Mouse (Mus musculus) liver, embryonic 14.5 days (tissue): Measurements from ENCODE around the gene Rapgef4. TPM values are rescaled to one million over a fixed set of nuclear protein-coding genes. Genes with fewer than 3 reads are reported as not detected.

Experiments used
- ATAC-seq: fragments of 200-750 bp; cut with Nextera tagmentation; 2 replicates; pipeline ENCODE4 v1.8.0; 2017; ENCODE audit warnings: moderate number of reproducible peaks, mild to moderate bottlenecking, moderate library complexity; ENCODE audit not compliant: insufficient read depth
- DNase-seq, 3 experiments: peaks; one replicate each; pipeline ENCODE4 v3.0.0-alpha.2; 2012 to 2013; ENCODE audit warnings: low read depth in 3 of 3, low spot score in 3 of 3
- H3K27ac ChIP-seq: fragments of 300-500 bp; sonication (generic); 2 replicates; pipeline ENCODE4 v1.5.1; 2014; ENCODE audit warnings: moderate library complexity, mild to moderate bottlenecking, control low read depth, inconsistent platforms
- H3K27me3 ChIP-seq: fragments of 300-500 bp; sonication (generic); 2 replicates; pipeline ENCODE4 v1.6.1; 2014; ENCODE audit warnings: mild to moderate bottlenecking, low read length, moderate library complexity; ENCODE audit not compliant: control insufficient read depth, insufficient read depth
- H3K36me3 ChIP-seq: fragments of 300-500 bp; sonication (generic); replicated peaks from 2 replicates; pipeline ENCODE4 v1.6.1; 2014; ENCODE audit warnings: low read depth; ENCODE audit not compliant: control insufficient read depth, insufficient read depth
- H3K4me1 ChIP-seq, 2 experiments: fragments of 200-500 bp in 1 of 2; fragments of 300-500 bp in 1 of 2; sonication (generic) in 1 of 2; replicated peaks; 2 replicates each; pipeline ENCODE4 v1.6.1; 2012 to 2014; ENCODE audit warnings: antibody characterized with exemption in 1 of 2, inconsistent platforms in 1 of 2, low read length in 1 of 2; ENCODE audit not compliant: control insufficient read depth in 2 of 2, insufficient read depth in 2 of 2
- H3K4me2 ChIP-seq: fragments of 300-500 bp; sonication (generic); 2 replicates; pipeline ENCODE4 v1.6.1; 2014; ENCODE audit warnings: low read depth, mild to moderate bottlenecking, control low read depth, moderate library complexity
- H3K4me3 ChIP-seq, 2 experiments: fragments of 200-500 bp in 1 of 2; fragments of 300-500 bp in 1 of 2; sonication (generic) in 1 of 2; 2 replicates each; pipeline ENCODE4 v1.5.1; 2012 to 2014; ENCODE audit warnings: low read depth in 2 of 2, low read length in 2 of 2, mild to moderate bottlenecking in 2 of 2, control low read depth in 1 of 2, inconsistent platforms in 1 of 2, moderate library complexity in 1 of 2; ENCODE audit not compliant: insufficient read depth in 1 of 2
- H3K9ac ChIP-seq: fragments of 300-500 bp; sonication (generic); replicated peaks from 2 replicates; pipeline ENCODE4 v1.6.1; 2014; ENCODE audit warnings: mild to moderate bottlenecking, control low read depth, moderate library complexity
- H3K9me3 ChIP-seq: fragments of 300-500 bp; sonication (generic); 2 replicates; pipeline ENCODE4 v1.6.1; 2016; ENCODE audit warnings: low read length, mixed read lengths; ENCODE audit not compliant: control insufficient read depth
- CTCF ChIP-seq: IDR thresholded peaks from 2 replicates; pipeline ENCODE4 v1.5.1; 2016; ENCODE audit warnings: antibody characterized with exemption, low read depth, control low read depth
- EP300 ChIP-seq: IDR thresholded peaks from 2 replicates; pipeline ENCODE4 v1.6.1; 2016; ENCODE audit warnings: antibody characterized with exemption, low read depth
- WGBS: fragments of 180-500 bp; shearing (Covaris S2); extraction: QIAGEN DNeasy Blood & Tissue Kit; methylation state at CpG from one replicate; pipeline ENCODE4 v1.1.7; 2014; ENCODE audit not compliant: insufficient replicate concordance; 5-methylcytosine and 5-hydroxymethylcytosine counted together
- polyA plus RNA-seq, 2 experiments: library from polyadenylated mRNA; depleted of rRNA in 1 of 2; stranded (reverse) in 1 of 2; unstranded in 1 of 2; fragments of >200 nt; fragmentation: Nextera tagmentation in 1 of 2; extraction: Ambion mirVana in 1 of 2; gene quantifications; 2 replicates each; pipeline versions ENCODE4 v1.2.1 to v1.2.3; 2012 to 2014

The Rapgef4 gene
- polyA plus RNA-seq, 2 experiments: 2.2 to 4.2 TPM

DNA sequence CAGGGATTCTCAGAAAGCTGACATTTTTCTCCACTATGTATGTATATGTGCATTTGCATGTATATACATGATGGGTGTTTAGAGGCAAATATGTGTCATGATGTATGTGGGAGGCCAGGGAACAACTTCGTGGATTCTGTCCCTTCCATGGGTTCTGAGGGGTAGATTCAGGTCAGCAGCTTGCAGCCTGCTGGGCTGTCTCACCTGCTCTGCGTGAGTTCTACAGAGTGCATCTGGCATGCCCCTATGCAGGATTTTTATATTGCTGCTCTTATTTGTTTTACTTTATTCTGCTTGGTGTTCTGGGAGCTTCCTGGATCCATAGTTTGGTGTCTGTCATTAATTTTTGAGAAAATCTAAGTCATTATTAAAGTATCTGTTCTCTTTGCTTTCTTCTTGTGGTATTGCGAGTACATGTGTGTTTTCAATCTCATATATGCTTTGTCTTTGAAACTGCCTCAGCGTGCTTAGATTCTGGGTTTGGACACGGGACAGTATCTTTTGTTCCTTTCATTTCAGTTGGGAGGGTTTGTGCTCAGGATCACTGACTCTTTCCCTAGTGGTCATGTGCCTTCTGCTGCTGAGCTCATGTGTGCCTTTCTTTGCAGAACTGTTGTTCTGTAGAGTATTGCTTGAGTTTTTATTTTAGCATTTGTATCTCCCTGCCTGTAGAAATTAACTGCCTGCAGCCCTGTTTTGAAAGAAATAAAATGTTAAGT lies 184.3 kb downstream of the Rapgef4 start:
- Histone ChIP-seq H3K4me2 (no peak overlapping the region), H3K4me1 (peaks cover 0 to 16% of the 10 kb centered on the region in 2 experiments; a peak in 3 of 4 replicates), H3K9me3 (no peaks in the 10 kb centered on the region), H3K36me3 (no peaks in the 10 kb centered on the region), H3K4me3 (no peak overlapping the region), H3K27ac (no peak overlapping the region), H3K27me3 (no peaks in the 10 kb centered on the region), H3K9ac (no peak overlapping the region)
- DNase-seq (no peak), ATAC-seq (no peak)
- WGBS: 69% methylated on average over 5 of the region's 5 CpGs
- no peak for TF ChIP-seq EP300
- no peak for TF ChIP-seq CTCF

DNA sequence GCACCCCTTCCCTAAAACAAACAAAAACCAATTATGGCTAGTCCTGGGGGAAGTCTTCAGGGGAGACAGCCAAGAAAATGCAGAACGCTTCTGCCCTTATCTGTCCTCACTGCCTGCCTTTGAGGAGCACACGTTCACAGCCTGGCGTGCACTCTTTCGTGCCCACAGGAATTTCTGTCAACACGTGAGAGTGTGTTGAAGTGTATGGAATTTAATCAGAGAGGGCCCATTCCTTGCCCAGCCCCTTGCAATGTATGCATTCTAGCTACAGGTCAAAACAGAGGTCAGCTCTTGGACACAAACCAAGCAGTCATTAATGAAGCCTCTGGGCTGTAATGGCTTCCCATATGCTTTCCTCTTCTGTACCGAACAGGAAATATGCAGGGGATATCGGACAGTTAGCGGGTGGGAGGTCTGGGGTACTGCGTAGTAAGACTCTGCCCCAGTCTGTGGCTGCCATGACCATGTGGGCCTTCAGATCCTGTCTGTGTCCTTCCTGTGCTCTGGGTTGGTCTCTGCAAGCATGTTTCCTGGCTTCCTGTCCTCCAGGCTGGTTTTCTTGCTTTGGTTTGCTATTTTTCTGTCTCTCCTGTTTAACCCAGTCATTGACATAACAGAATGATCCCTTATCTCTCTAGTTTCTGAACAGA lies 188.5 kb downstream of the Rapgef4 start:
- ATAC-seq (no peak), DNase-seq (no peak)
- H3K4me1 ChIP-seq: peaks cover 2 to 34% of the 10 kb centered on the region in 2 experiments; a peak in 3 of 4 replicates
- TF ChIP-seq EP300 (no peak), CTCF (no peak)
- 11% methylated on average over 9 of the region's 9 CpGs for WGBS
- no peaks in the 10 kb centered on the region for H3K9me3 ChIP-seq
- H3K4me2 ChIP-seq: no peak overlapping the region
- no peak overlapping the region for H3K27ac ChIP-seq
- H3K9ac ChIP-seq: no peak overlapping the region
- no peaks in the 10 kb centered on the region for H3K36me3 ChIP-seq
- no peak overlapping the region for H3K4me3 ChIP-seq
- no peaks in the 10 kb centered on the region for H3K27me3 ChIP-seq

DNA sequence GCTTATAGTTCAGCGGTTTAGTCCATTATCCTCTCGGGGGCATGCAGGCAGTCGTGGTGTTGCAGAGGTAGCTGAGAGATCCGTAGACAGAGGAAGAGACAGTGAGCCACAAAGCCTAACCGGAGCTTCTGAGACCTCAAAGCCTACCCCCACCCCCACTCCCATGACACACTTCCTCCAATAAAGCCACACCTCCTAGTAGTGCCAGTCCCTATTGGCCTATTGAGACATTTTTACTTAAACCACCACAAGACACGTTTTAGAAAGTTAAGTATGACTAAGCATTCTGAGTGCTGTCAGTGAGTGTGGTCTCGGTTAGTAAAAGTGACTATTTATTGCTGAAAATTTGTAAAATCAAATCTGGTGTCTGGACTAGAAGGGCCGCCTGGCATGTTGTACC lies 189.5 kb downstream of the Rapgef4 start:
- peak; percentile 45; the same call in 1 of the 2 replicates for ATAC-seq
- Histone ChIP-seq H3K9ac (no peak overlapping the region), H3K27me3 (no peaks in the 10 kb centered on the region), H3K36me3 (no peaks in the 10 kb centered on the region), H3K4me2 (peak overlapping the region; percentile 15; the same call in 1 of the 2 replicates), H3K9me3 (no peaks in the 10 kb centered on the region), H3K4me3 (no peak overlapping the region), H3K27ac (no peak overlapping the region), H3K4me1 (peaks cover 2 to 34% of the 10 kb centered on the region in 2 experiments; a peak in 3 of 4 replicates)
- peak in 1 of 3 experiments; percentile 31 for DNase-seq
- TF ChIP-seq CTCF (no peak), EP300 (no peak)
- 17% methylated on average over 8 of the region's 8 CpGs for WGBS

DNA sequence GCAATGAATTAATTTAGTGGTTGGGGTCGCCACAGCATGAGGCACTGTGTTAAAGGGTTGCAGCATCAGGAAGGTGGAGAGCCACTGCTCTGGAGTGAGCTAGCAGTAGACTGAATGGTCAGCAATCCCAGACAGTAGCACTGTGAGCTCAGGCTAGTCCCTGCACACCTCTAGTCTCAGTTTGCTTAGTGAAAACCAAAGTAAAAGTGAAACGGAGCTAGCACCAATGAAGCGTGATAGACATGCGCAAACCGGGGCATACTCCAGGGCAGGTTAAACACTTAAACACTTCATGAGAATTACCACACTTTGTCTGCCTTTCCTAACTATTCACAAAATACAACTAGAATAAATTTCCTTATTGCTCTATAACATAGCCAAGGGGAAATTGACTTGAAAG lies 190.2 kb downstream of the Rapgef4 start:
- 72% methylated on average over 5 of the region's 5 CpGs for WGBS
- Histone ChIP-seq H3K4me1 (peaks cover 5 to 37% of the 10 kb centered on the region in 2 experiments; a peak in 3 of 4 replicates), H3K27ac (no peak overlapping the region), H3K27me3 (no peaks in the 10 kb centered on the region), H3K9me3 (no peaks in the 10 kb centered on the region), H3K36me3 (no peaks in the 10 kb centered on the region), H3K4me2 (no peak overlapping the region), H3K9ac (no peak overlapping the region), H3K4me3 (no peak overlapping the region)
- DNase-seq (no peak), ATAC-seq (no peak)
- TF ChIP-seq CTCF (no peak), EP300 (no peak)

DNA sequence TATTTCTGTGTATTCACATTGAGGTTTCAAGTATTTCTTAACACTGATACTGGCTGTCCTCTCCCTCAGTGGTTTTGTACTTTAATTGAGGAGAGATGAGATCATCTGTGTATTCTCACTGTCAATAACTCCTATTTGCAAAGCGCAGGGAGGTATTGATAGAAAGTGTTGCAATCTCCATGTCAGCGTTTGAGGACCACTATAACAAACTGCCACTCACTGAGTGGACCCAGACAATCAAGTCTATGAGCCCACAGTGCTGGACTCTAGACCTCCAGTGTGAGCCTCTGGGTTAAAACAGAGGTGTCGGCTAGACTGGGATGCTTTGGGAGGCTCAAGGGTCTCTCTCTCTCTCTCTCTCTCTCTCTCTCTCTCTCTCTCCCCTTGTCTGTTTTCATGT lies 192.0 kb downstream of the Rapgef4 start:
- Histone ChIP-seq H3K27me3 (no peaks in the 10 kb centered on the region), H3K27ac (no peak overlapping the region), H3K4me1 (peaks cover 5 to 41% of the 10 kb centered on the region in 2 experiments; a peak in 3 of 4 replicates), H3K9ac (no peak overlapping the region), H3K4me2 (no peak overlapping the region), H3K36me3 (no peaks in the 10 kb centered on the region), H3K4me3 (no peak overlapping the region), H3K9me3 (no peaks in the 10 kb centered on the region)
- 52% methylated on average over 3 of the region's 3 CpGs for WGBS
- ATAC-seq (peak; percentile 66), DNase-seq (peak in 1 of 3 experiments; percentile 12)
- TF ChIP-seq EP300 (no peak), CTCF (no peak)
